Mouse (Mus musculus) neural tube, embryonic 11.5 days (tissue): Measurements from ENCODE around the gene Cadps2. TPM values are rescaled to one million over a fixed set of nuclear protein-coding genes. Genes with fewer than 3 reads are reported as not detected.

Experiments
- ATAC-seq: fragments of 200-750 bp; cut with Nextera tagmentation; 2 replicates; pipeline ENCODE4 v1.8.0; 2017; ENCODE audit warnings: moderate number of reproducible peaks, mild to moderate bottlenecking, moderate TSS enrichment, moderate library complexity; ENCODE audit not compliant: insufficient read depth, low FRiP score, low TSS enrichment
- DNase-seq: peaks from one replicate; pipeline ENCODE4 v3.0.0-alpha.2; 2015; ENCODE audit warnings: low spot score
- H3K27ac ChIP-seq: fragments of 300-500 bp; sonication (generic); 2 replicates; pipeline ENCODE4 v1.5.1; 2014; ENCODE audit warnings: low read depth, mild to moderate bottlenecking, low read length
- H3K27me3 ChIP-seq: fragments of 300-500 bp; sonication (generic); 2 replicates; pipeline ENCODE4 v1.6.1; 2014; ENCODE audit warnings: mild to moderate bottlenecking, low read length, mixed read lengths; ENCODE audit not compliant: control insufficient read depth, insufficient read depth
- H3K36me3 ChIP-seq: fragments of 300-500 bp; sonication (generic); 2 replicates; pipeline ENCODE4 v1.6.1; 2014; ENCODE audit warnings: mild to moderate bottlenecking, low read length, moderate library complexity, mixed read lengths; ENCODE audit not compliant: control insufficient read depth, insufficient read depth
- H3K4me1 ChIP-seq: fragments of 300-500 bp; sonication (generic); 2 replicates; pipeline ENCODE4 v1.6.1; 2014; ENCODE audit warnings: low read length, mixed read lengths; ENCODE audit not compliant: control insufficient read depth, insufficient read depth
- H3K4me2 ChIP-seq: fragments of 300-500 bp; sonication (generic); 2 replicates; pipeline ENCODE4 v1.6.1; 2014; ENCODE audit warnings: low read depth, mild to moderate bottlenecking, moderate library complexity
- H3K4me3 ChIP-seq: fragments of 300-500 bp; sonication (generic); 2 replicates; pipeline ENCODE4 v1.5.1; 2014; ENCODE audit warnings: low read depth, low read length
- H3K9ac ChIP-seq: fragments of 300-500 bp; sonication (generic); 2 replicates; pipeline ENCODE4 v1.6.1; 2014; ENCODE audit warnings: mild to moderate bottlenecking, low read length
- H3K9me3 ChIP-seq: fragments of 300-500 bp; sonication (generic); 2 replicates; pipeline ENCODE4 v1.6.1; 2016; ENCODE audit warnings: low read length; ENCODE audit not compliant: control insufficient read depth
- WGBS: fragments of 180-500 bp; shearing (Covaris S2); extraction: QIAGEN DNeasy Blood & Tissue Kit; methylation state at CpG from one replicate; pipeline ENCODE4 v1.1.7; 2014; 5-methylcytosine and 5-hydroxymethylcytosine counted together
- polyA plus RNA-seq: library from polyadenylated mRNA; unstranded; fragments of >200 nt; fragmentation: Nextera tagmentation; extraction: Ambion mirVana; gene quantifications from 2 replicates; pipeline ENCODE4 v1.2.1, GENCODE M21; 2014

Gene Cadps2
- 2.9 and 3.1 TPM in 2 replicates for polyA plus RNA-seq

- WGBS: under 1% methylated on average over 79 of the region's 114 CpGs
- Histone ChIP-seq H3K9me3 (no peaks in the 10 kb centered on the region), H3K36me3 (no peaks in the 10 kb centered on the region), H3K27me3 (peaks cover 17% of the 10 kb centered on the region), H3K4me3 (peak within 1 kb of the TSS; percentile 66), H3K27ac (no peak within 1 kb of the TSS), H3K9ac (peak within 1 kb of the TSS; percentile 49), H3K4me1 (0 out of 2 replicates have a peak, but pooled peaks cover 4% of the 10 kb centered on the region), H3K4me2 (peak within 1 kb of the TSS; percentile 85)
- DNase-seq: peak; percentile 68
- peak; percentile 79 for ATAC-seq
These were observed at the start of gene Cadps2 for GRCm38 (mm10) chr6:23839009-23839811. Gene Cadps2, minus strand, starts transcription at chr6:23839421.

DNA sequence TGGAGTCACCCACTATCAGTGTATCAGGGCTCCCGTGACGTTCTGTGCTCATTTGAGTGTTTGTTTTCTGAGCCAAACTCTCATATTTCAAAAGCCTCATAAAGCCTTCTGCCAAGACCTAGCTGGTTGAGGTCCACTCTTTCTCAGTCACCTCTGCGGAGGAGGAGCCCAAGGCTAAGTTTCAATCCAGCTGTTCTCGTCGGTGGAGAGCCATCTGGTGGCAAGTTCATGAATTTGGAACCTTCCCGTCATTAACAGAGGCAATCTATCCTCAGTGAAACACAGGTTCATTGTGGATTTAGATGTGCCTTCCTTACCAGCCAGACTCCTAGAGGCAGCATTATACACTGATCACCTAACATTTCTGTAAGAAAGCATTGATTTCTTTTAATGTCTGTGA lies 47.2 kb upstream of the Cadps2 start:
- no peak overlapping the region for H3K9ac ChIP-seq
- no peak overlapping the region for H3K4me2 ChIP-seq
- H3K4me1 ChIP-seq: no peaks in the 10 kb centered on the region
- ATAC-seq (peak; percentile 75; the same call in 1 of the 2 replicates), DNase-seq (peak; percentile 41)
- H3K9me3 ChIP-seq: no peaks in the 10 kb centered on the region
- 16% methylated on average over 6 of the region's 6 CpGs for WGBS
- no peak overlapping the region for H3K4me3 ChIP-seq
- no peaks in the 10 kb centered on the region for H3K36me3 ChIP-seq
- H3K27ac ChIP-seq: no peak overlapping the region
- no peaks in the 10 kb centered on the region for H3K27me3 ChIP-seq

- 71% methylated on average over 4 of the region's 4 CpGs for WGBS
- ATAC-seq (no peak), DNase-seq (no peak)
- H3K4me1 ChIP-seq: no peaks in the 10 kb centered on the region
- no peak overlapping the region for H3K9ac ChIP-seq
- H3K27me3 ChIP-seq: no peaks in the 10 kb centered on the region
- H3K4me3 ChIP-seq: no peak overlapping the region
- no peaks in the 10 kb centered on the region for H3K36me3 ChIP-seq
- H3K4me2 ChIP-seq: no peak overlapping the region
- no peaks in the 10 kb centered on the region for H3K9me3 ChIP-seq
- no peak overlapping the region for H3K27ac ChIP-seq
These were observed 37.7 kb upstream of the Cadps2 start for GRCm38 (mm10) chr6:23876765-23877408.

GRCm38 (mm10) chr6:23876363-23876762 lies 37.1 kb upstream of the Cadps2 start:
- ATAC-seq: no peak
- no peaks in the 10 kb centered on the region for H3K9me3 ChIP-seq
- no peak for DNase-seq
- 83% methylated on average over 4 of the region's 4 CpGs for WGBS
- H3K27me3 ChIP-seq: no peaks in the 10 kb centered on the region
- H3K9ac ChIP-seq: no peak overlapping the region
- H3K4me3 ChIP-seq: no peak overlapping the region
- H3K4me1 ChIP-seq: no peaks in the 10 kb centered on the region
- no peak overlapping the region for H3K4me2 ChIP-seq
- H3K36me3 ChIP-seq: no peaks in the 10 kb centered on the region
- no peak overlapping the region for H3K27ac ChIP-seq

- Histone ChIP-seq H3K4me3 (no peak overlapping the region), H3K9me3 (no peaks in the 10 kb centered on the region), H3K9ac (no peak overlapping the region), H3K27ac (no peak overlapping the region), H3K4me2 (no peak overlapping the region), H3K36me3 (no peaks in the 10 kb centered on the region), H3K4me1 (no peaks in the 10 kb centered on the region), H3K27me3 (no peaks in the 10 kb centered on the region)
- WGBS: 92% methylated on average over 4 of the region's 4 CpGs
- no peak for ATAC-seq
- no peak for DNase-seq
These were observed 34.6 kb upstream of the Cadps2 start for GRCm38 (mm10) chr6:23873812-23874211.

DNA sequence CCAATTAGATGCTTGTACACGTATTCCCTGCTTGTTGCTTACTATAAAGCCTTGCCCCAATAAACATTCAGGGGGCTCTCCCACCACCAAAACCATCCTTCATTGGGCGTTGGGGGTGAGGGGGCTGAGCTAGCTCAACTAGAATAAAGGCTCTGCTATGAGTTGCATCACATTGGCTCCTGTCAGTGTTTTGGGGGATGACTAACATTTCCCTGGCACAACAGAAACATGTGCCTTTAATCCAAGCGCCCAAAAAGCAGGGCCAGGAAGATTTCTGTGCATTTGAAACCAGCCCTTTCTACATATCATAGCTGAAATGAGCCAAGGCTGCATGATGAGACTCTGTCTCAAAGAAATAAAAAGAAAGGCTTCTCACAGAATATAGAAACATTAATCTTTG lies 34.0 kb upstream of the Cadps2 start:
- Histone ChIP-seq H3K4me1 (no peaks in the 10 kb centered on the region), H3K9me3 (no peaks in the 10 kb centered on the region), H3K36me3 (no peaks in the 10 kb centered on the region), H3K27me3 (no peaks in the 10 kb centered on the region), H3K4me2 (no peak overlapping the region), H3K9ac (no peak overlapping the region), H3K4me3 (no peak overlapping the region), H3K27ac (no peak overlapping the region)
- ATAC-seq (no peak), DNase-seq (no peak)
- 81% methylated on average over 3 of the region's 3 CpGs for WGBS

DNA sequence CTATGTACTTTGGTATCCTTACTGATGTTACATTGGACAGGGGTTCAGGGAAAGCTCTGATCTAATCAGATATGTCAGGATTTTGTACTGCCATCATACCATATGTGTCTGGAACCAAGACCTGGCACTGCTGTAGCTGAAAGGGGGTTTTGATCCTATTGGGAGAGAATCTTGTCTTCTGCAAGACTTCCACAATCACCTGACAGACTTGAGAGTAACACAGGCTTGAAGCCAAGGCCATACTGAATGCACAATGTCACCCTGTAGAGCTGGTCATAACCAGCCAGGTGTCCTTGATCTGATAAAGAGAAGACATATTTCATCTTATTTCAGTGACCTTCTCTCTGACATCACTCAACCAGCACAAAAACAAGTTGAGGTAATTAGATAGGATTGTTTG lies 30.8 kb upstream of the Cadps2 start:
- Histone ChIP-seq H3K9ac (no peak overlapping the region), H3K4me2 (no peak overlapping the region), H3K36me3 (no peaks in the 10 kb centered on the region), H3K27ac (no peak overlapping the region), H3K4me3 (no peak overlapping the region), H3K4me1 (no peaks in the 10 kb centered on the region), H3K27me3 (no peaks in the 10 kb centered on the region), H3K9me3 (no peaks in the 10 kb centered on the region)
- DNase-seq (no peak), ATAC-seq (no peak)

- Histone ChIP-seq H3K27me3 (no peaks in the 10 kb centered on the region), H3K27ac (no peak overlapping the region), H3K9ac (no peak overlapping the region), H3K9me3 (no peaks in the 10 kb centered on the region), H3K4me1 (no peaks in the 10 kb centered on the region), H3K4me2 (no peak overlapping the region), H3K36me3 (no peaks in the 10 kb centered on the region), H3K4me3 (no peak overlapping the region)
- no peak for DNase-seq
- no peak for ATAC-seq
- WGBS: 96% methylated on average over 7 of the region's 7 CpGs
These were observed 27.1 kb upstream of the Cadps2 start for GRCm38 (mm10) chr6:23866298-23866697.

GRCm38 (mm10) chr6:23853464-23853863 lies 14.2 kb upstream of the Cadps2 start:
- Histone ChIP-seq H3K9ac (no peak overlapping the region), H3K27ac (no peak overlapping the region), H3K9me3 (no peaks in the 10 kb centered on the region), H3K4me3 (no peak overlapping the region), H3K27me3 (no peaks in the 10 kb centered on the region), H3K4me1 (no peaks in the 10 kb centered on the region), H3K4me2 (no peak overlapping the region), H3K36me3 (no peaks in the 10 kb centered on the region)
- WGBS: 93% methylated on average over 11 of the region's 11 CpGs
- no peak for DNase-seq
- ATAC-seq: no peak
